Mouse (Mus musculus) gastrocnemius, postnatal 25 days (tissue): Measurements from ENCODE around the gene Eng. TPM values are rescaled to one million over a fixed set of nuclear protein-coding genes. Genes with fewer than 3 reads are reported as not detected.

Experiments used
- DNase-seq: peaks from one replicate; pipeline ENCODE4 v3.0.0; 2022
- total RNA-seq, 2 experiments: library from RNA; stranded (reverse); gene quantifications; 1 replicate in 1 of 2; 2 replicates in 1 of 2; pipeline ENCODE4 v1.2.3; 2021

The Eng gene
- total RNA-seq, 2 experiments from 2014 or later: 28.0 to 30.7 TPM

GRCm38 (mm10) chr2:32709521-32710137 is 63.2 kb downstream of the Eng start:
- DNase-seq: no peak

DNA sequence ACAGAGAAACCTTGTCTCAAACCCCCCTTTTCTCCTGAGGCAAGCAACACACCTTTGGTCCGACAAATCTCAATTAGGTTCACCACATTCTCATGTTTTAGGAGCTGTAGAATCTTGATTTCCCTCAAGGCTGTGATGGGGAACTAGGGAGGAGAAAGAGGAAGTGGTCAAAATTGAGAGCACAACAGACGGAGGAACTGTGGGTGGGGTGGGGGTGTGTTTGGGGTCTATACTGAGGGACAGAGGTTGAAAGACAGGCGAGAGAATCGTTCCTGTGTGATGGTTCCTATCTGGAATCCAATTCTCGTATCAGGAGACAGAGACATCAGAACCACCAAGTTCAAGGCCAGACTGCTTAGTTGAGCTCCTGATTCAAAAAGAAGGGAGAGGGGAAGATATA is 64.0 kb downstream of the Eng start:
- DNase-seq: no peak

- DNase-seq: no peak
These were observed 65.1 kb downstream of the Eng start for GRCm38 (mm10) chr2:32711301-32712056.

- DNase-seq: peak; percentile 76
These were observed 65.7 kb downstream of the Eng start for GRCm38 (mm10) chr2:32712108-32712551.

DNA sequence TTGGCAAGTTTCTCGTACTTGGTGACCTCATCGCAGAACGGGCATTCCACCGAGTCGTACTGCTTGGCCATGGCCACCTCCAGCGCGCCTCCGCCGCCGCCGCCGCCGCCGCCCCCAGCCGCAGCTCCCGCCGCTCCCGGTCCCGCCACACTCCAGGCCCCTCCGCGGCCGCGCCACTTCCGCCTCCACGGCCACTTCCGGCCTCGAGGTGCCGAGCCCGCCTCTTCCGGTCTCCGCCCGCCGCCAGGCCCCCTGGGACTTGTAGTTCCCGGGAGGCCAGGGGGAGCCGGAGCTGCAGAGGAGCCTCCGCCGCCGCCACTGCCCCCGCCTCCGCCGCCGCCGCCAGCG is 66.2 kb downstream of the Eng start:
- peak; percentile 94 for DNase-seq

DNA sequence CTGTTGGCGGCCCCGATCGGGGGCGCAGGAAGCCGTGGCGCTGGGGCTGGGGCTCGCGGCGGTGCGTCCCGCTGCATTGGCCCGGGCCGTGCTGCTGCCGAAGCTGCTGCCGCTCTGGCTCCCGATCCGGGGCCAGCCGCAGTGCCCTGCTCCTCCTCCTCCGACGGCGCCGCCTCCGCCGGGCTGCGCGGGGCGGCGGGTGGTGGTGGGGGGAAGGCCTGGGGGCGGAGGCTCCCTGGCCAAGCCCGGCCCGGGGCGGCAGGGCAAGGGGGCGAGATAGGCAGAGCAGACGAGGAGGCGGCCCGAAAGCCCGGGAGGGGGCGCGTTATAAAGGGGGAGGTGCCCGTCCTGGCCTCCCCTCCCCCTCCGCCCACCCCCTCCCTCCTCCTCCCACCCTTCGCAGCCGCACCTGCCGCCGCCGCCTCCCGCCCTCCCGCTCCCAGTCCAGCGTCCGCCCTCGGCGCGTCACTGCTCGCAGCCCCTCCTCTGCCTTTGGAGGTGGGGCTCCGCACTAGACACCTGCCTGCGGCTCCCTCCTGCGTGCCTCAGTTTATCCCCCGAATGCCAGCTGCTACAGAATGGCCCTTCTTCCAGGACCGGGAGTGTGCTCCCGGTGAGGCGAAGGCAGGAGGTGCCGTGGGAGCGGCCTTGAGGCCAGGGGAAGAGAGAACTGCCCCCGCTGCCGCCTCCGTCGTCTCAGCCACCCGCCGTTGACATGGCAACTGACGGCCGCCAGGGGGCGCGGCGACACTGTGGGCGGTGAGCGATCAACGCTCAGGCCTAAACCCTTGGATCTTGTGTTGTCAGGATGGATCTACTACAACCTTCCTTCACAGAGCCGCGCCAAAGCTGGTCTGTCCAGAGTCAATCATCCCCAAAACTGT is 66.8 kb downstream of the Eng start, which contains the start of gene Cdk9:
TSS of gene Cdk9 (minus strand) at position 143 of the 884 bp plus-strand sequence.
- peak; percentile 93 for DNase-seq

DNA sequence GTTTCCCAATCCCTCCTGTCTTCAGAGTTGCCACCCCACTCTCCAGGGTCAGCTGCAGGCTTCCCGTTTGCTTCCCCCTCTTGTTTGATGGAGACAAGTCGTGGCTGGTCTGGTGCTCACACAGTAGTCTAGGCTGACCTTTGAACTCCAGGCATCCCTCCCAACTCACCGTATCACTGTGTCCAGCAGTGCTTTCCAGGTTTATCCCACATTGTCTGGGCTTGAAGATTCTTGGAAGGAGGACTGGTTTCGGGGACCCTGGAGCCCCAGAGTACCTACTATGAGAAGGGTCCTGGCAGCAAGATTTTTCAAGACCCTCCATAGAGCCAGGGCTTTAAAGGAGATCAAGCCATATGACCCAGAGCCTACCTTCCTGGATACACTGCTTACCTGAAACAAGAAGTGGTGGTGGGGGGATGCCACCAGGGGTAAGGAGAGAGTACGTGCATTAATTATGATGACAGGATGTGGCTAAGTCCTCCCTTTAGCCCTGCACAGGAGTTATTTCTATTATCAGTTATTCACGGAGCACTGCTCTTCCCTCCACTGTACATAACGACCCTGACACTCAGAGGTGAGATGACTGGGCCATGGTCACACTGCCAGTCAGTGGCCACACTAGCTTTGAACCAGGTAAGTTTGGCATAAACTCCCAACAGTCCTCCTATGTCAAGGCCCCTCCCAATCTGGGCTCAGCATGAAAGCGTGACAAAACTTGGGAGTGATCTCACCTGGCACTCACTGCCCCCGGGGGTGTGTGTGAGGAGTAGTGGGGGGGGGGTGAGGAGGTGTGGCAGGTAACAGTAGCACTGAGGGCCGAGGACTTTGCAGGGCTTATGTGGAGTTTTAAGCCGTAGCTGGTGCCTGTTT is 68.0 kb downstream of the Eng start:
- DNase-seq: no peak

DNA sequence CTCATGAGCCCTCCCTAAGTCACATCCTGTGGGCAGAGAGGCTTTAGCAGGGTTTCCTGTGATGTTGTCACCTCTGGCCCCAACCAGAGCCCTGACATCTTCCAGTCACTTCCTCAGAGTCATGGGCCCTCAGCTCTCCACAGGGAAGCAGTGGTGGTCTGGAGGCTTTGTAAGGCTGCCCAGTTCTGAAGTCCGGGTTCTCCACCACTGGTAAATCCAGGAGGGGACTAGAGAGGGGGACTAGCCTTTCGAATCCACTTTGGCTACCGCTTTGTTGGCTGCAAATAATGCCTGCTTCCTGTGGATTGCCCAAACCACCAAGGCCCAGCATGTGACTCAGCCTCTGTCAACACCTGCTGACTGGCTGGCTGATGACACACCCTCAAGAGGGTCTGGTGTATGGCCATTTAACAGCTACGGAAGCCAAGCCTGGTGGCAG is 68.6 kb downstream of the Eng start:
- no peak for DNase-seq

GRCm38 (mm10) chr2:32718761-32719160 is 72.4 kb downstream of the Eng start:
- DNase-seq: no peak

- no peak for DNase-seq
These were observed 73.7 kb downstream of the Eng start for GRCm38 (mm10) chr2:32720053-32720452.

GRCm38 (mm10) chr2:32720681-32721229 is 74.4 kb downstream of the Eng start, which contains the start of gene Sh2d3c:
Gene Sh2d3c (plus strand): TSS chr2:32721055.
- no peak for DNase-seq

GRCm38 (mm10) chr2:32722046-32722445 is 75.7 kb downstream of the Eng start:
- no peak for DNase-seq

DNA sequence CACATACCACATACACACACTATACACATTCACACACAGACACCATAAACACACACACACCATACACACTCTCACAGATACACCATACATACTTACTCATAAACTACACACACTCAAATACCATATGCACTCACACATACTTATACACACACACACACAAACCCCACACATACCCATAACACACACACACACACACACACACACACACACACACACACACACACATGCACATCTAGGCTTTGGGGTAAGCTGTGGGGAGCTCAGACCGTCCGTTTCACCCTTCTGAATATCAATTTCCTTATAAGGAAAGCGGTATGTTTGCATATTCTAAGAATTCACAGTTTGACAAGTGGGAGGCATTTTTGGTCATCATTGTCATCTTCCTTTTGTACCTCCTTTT is 76.2 kb downstream of the Eng start:
- DNase-seq: no peak

DNA sequence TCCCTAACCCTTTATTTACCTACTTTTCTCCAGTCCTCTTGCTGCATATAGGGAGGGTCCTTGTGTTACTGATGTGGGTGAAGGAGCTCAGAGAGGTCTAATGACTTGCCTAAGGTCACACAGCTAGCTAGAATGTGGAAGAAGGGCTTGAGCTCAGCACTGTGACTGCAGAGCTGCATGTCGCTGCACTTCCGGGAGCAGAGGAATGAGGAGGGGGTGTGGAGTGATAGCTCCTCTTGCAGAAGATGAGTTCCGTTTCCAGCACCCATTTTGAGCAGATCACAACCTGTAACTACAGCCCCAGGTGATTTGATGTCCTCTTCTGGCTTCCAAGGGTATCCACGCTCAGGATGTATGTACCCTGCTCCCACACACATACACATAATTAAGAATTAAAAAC is 77.8 kb downstream of the Eng start:
- DNase-seq: no peak

DNA sequence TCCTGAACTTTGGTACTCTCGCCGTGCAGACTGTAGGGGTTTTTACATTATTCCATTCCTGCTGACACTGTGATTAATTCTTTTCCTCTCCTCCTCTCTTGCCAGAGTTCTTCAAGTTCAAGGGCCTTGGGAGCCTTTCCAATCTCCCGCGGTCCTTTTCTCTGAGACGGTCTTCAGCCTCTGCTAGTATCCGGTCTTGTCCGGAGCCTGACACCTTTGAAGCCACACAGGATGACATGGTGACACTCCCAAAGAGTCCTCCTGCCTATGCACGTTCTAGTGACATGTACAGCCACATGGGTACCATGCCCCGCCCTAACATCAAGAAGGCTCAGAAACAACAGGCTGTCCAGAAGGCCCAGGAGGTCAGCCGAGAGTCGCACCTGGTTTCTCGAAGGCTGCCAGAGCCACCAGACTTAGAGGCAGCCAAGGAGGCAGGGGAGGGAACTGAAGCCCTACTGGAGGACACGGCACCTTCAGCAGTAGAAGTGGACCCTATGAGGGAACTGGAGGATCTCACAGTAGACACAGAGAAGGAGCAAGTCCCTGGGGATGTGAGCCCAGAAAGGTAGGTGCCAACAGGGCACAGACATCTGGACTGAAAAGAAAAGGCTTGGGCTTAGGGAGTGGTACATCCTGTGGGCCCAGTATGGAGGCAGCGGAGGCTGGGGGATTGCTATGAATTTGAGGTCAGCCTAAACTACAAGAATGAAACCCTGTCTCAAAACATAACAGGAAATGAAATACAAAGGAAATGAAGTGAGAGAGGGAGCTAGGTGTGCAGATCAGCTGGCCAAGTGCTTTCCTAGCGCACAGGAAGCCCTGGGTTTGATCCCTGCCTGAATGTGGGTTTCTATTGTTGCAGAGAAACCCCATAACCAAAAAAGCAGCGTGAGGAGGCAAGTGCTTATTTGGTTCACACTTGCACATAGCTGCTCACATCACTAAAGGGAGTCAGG is 78.7 kb downstream of the Eng start:
- no peak for DNase-seq

- DNase-seq: peak; percentile 96
These were observed 81.0 kb downstream of the Eng start for GRCm38 (mm10) chr2:32727435-32727834.

DNA sequence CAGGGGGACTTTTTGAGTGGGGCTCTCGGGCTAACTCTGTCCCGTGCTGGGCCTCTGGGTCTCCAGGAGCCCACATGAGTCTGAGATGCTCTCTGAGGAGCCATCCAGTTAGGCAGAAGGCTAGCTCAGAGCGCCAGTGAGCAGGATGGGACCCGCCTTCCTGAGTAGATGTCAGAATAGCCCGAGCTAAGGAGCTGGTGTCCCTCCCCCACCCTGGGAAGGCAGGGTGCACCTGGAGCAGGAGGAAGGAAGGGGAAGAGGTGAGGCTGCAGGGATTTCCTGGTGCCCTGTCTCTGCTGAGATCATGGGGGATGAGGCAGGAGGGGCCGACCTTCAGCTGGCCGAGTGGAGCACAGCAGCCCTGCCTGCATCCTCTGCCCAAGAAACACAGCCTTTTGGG is 82.1 kb downstream of the Eng start:
- peak; percentile 65 for DNase-seq

GRCm38 (mm10) chr2:32729547-32729946 is 83.2 kb downstream of the Eng start:
- DNase-seq: no peak

GRCm38 (mm10) chr2:32730854-32731253 is 84.5 kb downstream of the Eng start:
- no peak for DNase-seq

GRCm38 (mm10) chr2:32731911-32732310 is 85.5 kb downstream of the Eng start:
- DNase-seq: no peak
